Mouse (Mus musculus) midbrain, embryonic 11.5 days (tissue): ENCODE measurements around the gene Ndufa11. TPM values are rescaled to one million over a fixed set of nuclear protein-coding genes. Genes with fewer than 3 reads are reported as not detected.

Source experiments
- ATAC-seq: fragments of 200-750 bp; cut with Nextera tagmentation; 2 replicates; pipeline ENCODE4 v1.8.0; 2017; ENCODE audit warnings: moderate TSS enrichment, moderate library complexity; ENCODE audit not compliant: low FRiP score
- DNase-seq: peaks from one replicate; pipeline ENCODE4 v3.0.0; 2015; ENCODE audit warnings: low spot score; ENCODE audit errors: missing footprints
- H3K27ac ChIP-seq: fragments of 300-500 bp; sonication (generic); 2 replicates; pipeline ENCODE4 v1.5.1; 2014; ENCODE audit warnings: low read depth, low read length
- H3K27me3 ChIP-seq: fragments of 300-500 bp; sonication (generic); 2 replicates; pipeline ENCODE4 v1.6.1; 2014; ENCODE audit warnings: mild to moderate bottlenecking, low read length, moderate library complexity, mixed read lengths; ENCODE audit not compliant: control insufficient read depth, insufficient read depth
- H3K36me3 ChIP-seq: fragments of 300-500 bp; sonication (generic); 2 replicates; pipeline ENCODE4 v1.6.1; 2014; ENCODE audit warnings: mild to moderate bottlenecking, low read length, moderate library complexity, mixed read lengths; ENCODE audit not compliant: control insufficient read depth, insufficient read depth
- H3K4me1 ChIP-seq: fragments of 300-500 bp; sonication (generic); 2 replicates; pipeline ENCODE4 v1.6.1; 2014; ENCODE audit warnings: low read length; ENCODE audit not compliant: control insufficient read depth, insufficient read depth
- H3K4me2 ChIP-seq: fragments of 300-500 bp; sonication (generic); 2 replicates; pipeline ENCODE4 v1.6.1; 2014; ENCODE audit warnings: mild to moderate bottlenecking, moderate library complexity
- H3K4me3 ChIP-seq: fragments of 300-500 bp; sonication (generic); 2 replicates; pipeline ENCODE4 v1.5.1; 2014; ENCODE audit warnings: low read depth, low read length
- H3K9ac ChIP-seq: fragments of 300-500 bp; sonication (generic); 2 replicates; pipeline ENCODE4 v1.6.1; 2014; ENCODE audit warnings: low read length
- H3K9me3 ChIP-seq: fragments of 300-500 bp; sonication (generic); 2 replicates; pipeline ENCODE4 v1.6.1; 2016; ENCODE audit warnings: low read length; ENCODE audit not compliant: control insufficient read depth
- WGBS: fragments of 180-500 bp; shearing (Covaris S2); extraction: QIAGEN DNeasy Blood & Tissue Kit; methylation state at CpG from one replicate; pipeline ENCODE4 v1.1.7; 2014; 5-methylcytosine and 5-hydroxymethylcytosine counted together
- polyA plus RNA-seq: library from polyadenylated mRNA; unstranded; fragments of >200 nt; fragmentation: Nextera tagmentation; extraction: Ambion mirVana; gene quantifications from 2 replicates; pipeline ENCODE4 v1.2.1, GENCODE M21; 2014

Gene Ndufa11
- polyA plus RNA-seq, 1 experiment from 2014 or later = 337 TPM

DNA sequence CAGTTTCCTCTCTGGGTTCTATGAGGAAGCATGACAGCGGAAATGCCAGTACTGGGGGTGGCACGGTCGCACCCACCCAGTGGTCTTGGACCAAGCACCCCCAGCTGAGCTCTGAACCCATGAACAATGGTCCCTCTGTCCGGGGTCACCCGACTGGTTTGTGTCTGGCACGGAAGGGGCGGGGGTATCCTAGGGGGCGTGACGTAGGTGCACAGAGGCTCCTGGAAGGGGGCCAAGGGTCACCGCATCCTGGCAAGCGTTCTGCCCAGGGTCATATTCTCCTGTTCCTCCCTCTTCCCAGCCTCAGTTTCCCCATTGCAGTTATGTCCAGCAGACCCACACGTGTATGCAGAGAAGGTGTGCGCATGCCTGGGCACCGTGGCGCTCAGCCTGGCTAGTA is 35.9 kb downstream of the Ndufa11 start:
- Histone ChIP-seq H3K4me1 (peaks cover 14% of the 10 kb centered on the region), H3K4me3 (no peak overlapping the region), H3K9me3 (no peaks in the 10 kb centered on the region), H3K36me3 (no peaks in the 10 kb centered on the region), H3K27ac (no peak overlapping the region), H3K27me3 (peaks cover 67% of the 10 kb centered on the region), H3K4me2 (no peak overlapping the region), H3K9ac (no peak overlapping the region)
- WGBS = 22% methylated on average over 15 of the region's 15 CpGs
- ATAC-seq (no peak), DNase-seq (no peak)

DNA sequence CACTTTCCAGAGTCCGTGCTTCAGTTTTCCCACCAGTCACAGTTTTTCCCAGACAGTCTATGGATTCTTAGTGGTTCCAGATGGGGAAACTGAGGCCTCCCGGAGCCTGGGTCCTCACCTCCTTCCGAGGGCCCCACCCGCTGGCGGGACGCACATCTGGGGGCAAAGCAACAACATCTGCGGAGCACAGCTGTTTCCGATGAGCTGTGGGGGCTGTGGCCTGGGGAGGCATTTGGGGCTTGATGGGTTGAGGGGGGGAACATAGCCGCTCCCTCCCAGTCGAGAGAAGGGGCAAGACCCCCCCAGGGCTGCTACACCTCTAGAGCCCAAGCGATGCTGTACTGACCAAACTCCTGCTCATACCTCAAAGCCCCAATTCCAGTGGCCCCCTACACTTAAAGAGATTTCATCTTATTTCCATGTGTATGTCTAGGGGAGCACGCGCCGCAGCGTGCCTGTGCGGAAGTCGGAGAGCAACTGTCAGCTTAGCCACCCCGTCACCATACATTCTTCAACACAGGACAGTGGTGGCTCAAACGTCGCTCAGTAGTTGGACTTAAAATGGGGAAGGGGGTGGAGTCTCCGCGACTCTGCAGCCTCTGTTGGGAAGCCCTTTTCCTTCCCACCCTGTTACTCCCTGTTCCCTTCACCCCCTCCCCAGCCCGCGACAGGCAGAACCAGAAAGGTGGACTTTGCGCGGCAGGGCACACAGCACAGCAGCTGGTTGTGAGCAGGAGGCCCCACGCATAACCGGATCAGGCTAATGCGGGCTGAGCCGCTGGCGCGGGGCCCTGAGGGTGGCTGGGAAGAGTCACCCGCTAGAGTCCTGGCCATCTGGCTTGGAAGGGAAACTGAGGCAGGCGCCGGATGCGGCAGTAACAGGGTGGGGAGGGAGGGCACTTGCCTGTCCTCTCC is 37.0 kb downstream of the Ndufa11 start:
- Histone ChIP-seq H3K9ac (no peak overlapping the region), H3K27me3 (peaks cover 67% of the 10 kb centered on the region), H3K4me2 (no peak overlapping the region), H3K4me1 (peaks cover 14% of the 10 kb centered on the region), H3K9me3 (no peaks in the 10 kb centered on the region), H3K27ac (no peak overlapping the region), H3K36me3 (no peaks in the 10 kb centered on the region), H3K4me3 (no peak overlapping the region)
- ATAC-seq (no peak), DNase-seq (peak; percentile 89)
- WGBS = 13% methylated on average over 36 of the region's 36 CpGs

DNA sequence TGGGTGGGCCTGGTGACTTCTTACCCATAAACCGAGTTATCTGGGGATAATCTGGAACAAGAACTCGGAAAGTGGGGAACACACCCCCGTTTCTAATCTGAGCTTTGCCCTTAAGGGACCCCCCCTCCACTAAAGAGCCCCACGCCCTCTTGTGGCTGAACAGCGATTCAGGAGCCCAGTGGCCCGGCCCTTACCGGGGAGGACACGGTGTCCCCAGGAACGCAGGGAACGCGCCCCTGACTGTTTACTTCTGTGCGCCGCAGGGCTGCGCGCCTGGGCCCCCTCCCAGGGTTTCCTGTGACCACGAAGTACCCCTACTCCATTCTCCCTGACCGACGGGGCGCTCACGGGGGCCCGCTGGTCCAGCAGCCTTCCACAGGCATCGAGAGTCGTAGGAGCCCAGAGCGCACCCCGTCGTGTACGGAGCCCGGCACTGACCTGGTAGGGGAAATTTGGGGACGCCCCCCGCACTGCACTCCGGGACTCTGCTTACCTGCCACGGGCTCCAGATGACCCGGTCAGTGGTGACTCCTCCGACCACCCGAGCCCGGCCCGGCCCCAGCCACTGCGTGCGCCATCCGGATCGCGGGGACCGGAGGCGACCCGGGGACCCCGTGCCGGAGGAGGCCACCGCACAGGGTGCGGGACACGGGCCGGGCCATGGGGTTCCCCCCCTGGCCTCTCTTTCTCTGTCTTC is 39.3 kb downstream of the Ndufa11 start:
- peak; percentile 6; the same call in 1 of the 2 replicates for ATAC-seq
- Histone ChIP-seq H3K27me3 (peaks cover 60% of the 10 kb centered on the region), H3K36me3 (no peaks in the 10 kb centered on the region), H3K4me2 (peak overlapping the region; percentile 74), H3K4me3 (peak overlapping the region; percentile 38), H3K9ac (peak overlapping the region; percentile 60), H3K27ac (no peak overlapping the region), H3K4me1 (peaks cover 17% of the 10 kb centered on the region), H3K9me3 (no peaks in the 10 kb centered on the region)
- WGBS = 1% methylated on average over 51 of the region's 51 CpGs
- DNase-seq = peak; percentile 89

DNA sequence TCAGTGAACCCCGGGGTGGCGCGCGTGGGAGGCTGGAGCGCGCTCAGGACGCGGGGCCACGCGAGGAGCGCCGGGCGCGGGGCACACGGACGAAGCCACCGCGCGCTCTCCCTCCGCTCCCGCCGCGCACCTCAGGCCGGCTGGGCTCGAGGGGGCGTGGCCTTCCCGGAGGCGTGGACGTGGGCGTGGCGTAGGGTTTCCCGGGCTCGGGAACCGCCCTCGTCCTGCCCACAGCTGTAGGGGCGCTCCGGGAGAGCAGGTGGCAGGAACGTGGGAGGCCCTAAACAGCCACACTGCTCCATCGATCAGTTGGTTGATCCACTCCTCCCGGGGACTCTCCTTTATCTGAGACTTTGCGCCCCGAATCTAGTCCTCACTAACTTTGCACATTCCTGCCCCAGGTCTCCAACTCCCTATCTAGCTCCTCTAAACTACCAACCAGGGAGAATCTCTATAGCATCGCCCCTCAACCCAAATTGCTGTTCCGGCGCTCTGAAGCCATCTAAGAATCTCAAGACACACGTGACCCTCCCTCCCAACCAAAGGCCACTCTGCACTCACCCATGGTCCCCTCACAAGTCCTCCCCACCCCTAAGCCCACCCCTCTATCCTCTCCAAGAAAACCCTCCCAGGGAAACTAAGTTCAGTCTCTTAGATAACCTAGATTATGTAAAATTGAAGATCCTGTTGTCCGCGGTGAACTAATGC is 40.0 kb downstream of the Ndufa11 start, which contains the start of gene Nrtn:
TSS of gene Nrtn (minus strand) at position 115 of the 708 bp plus-strand sequence.
- Histone ChIP-seq H3K27me3 (peaks cover 52% of the 10 kb centered on the region), H3K36me3 (no peaks in the 10 kb centered on the region), H3K4me3 (peak within 1 kb of the TSS; percentile 38), H3K27ac (no peak within 1 kb of the TSS), H3K9me3 (no peaks in the 10 kb centered on the region), H3K4me1 (peaks cover 22% of the 10 kb centered on the region), H3K4me2 (peak within 1 kb of the TSS; percentile 74), H3K9ac (peak within 1 kb of the TSS; percentile 60)
- peak; percentile 98 for DNase-seq
- WGBS = under 1% methylated on average over 46 of the region's 48 CpGs
- peak; percentile 64 for ATAC-seq

DNA sequence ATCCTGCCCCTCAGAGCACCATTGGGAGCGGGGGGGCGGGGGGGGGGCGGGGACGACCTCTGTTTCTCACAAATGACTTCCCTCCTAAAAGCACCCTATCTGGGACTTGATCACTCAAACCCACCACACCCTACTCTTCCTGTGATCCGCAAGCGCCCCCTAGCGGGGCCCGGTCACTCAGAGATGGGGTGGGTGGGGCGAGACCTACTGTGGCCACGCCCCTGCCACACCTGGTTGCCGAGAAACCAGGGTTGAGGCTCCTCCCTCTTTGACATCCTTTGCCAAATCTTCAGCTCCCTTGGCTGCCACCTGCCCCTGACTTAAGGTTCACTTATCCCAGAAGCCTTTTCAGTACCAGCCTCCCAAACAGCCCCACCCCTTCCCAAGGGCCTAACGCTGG is 40.6 kb downstream of the Ndufa11 start:
- H3K9me3 ChIP-seq = no peaks in the 10 kb centered on the region
- peak; percentile 89 for DNase-seq
- no peak overlapping the region for H3K9ac ChIP-seq
- H3K27ac ChIP-seq = no peak overlapping the region
- no peaks in the 10 kb centered on the region for H3K36me3 ChIP-seq
- WGBS = 5% methylated on average over 12 of the region's 12 CpGs
- peaks cover 28% of the 10 kb centered on the region for H3K4me1 ChIP-seq
- H3K4me2 ChIP-seq = no peak overlapping the region
- H3K27me3 ChIP-seq = peaks cover 47% of the 10 kb centered on the region
- H3K4me3 ChIP-seq = no peak overlapping the region
- no peak for ATAC-seq

DNA sequence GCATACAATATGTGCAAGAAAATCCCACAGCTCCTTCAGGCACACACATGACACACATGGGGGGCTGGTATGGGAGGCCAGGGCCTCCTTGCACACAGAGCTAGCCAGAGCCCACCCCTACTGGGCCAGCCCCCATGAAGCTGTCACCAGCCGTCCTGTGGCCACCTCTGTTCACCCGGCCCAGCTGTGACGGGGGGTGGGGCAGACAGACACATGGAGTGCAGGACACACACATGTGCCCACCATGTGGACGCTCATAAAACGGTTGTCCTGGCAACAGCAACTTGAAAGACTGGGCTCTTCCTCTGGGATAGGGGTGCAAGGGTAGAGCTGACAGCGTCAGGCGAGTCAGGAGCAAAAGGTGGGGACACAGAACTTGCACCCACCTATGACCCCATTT is 41.7 kb downstream of the Ndufa11 start:
- no peak for DNase-seq
- peaks cover 35% of the 10 kb centered on the region for H3K27me3 ChIP-seq
- no peak for ATAC-seq
- H3K4me3 ChIP-seq = no peak overlapping the region
- H3K4me2 ChIP-seq = no peak overlapping the region
- H3K27ac ChIP-seq = no peak overlapping the region
- H3K36me3 ChIP-seq = no peaks in the 10 kb centered on the region
- 61% methylated on average over 7 of the region's 7 CpGs for WGBS
- H3K4me1 ChIP-seq = peaks cover 28% of the 10 kb centered on the region
- no peak overlapping the region for H3K9ac ChIP-seq
- no peaks in the 10 kb centered on the region for H3K9me3 ChIP-seq

DNA sequence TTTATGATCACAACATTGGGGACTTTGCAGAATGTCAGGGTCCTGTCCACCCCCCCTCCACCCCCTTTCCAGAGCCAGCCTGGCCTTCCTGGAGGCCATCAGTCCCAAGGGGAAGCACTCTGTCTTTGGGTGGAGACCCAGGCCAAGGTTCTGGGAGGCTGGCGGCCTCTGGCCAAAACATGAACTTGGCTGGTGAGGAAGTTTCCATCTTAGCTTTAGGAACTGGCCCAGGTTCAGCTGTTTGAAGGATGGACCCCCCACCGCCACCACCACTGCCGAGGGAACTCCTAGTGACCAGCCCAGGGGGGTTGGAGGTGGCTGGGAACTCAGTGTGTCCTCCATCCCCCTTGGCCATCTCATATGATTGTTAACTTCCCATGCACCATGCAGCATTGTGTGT is 43.5 kb downstream of the Ndufa11 start:
- no peak overlapping the region for H3K9ac ChIP-seq
- ATAC-seq (no peak), DNase-seq (peak; percentile 65)
- 64% methylated on average over 3 of the region's 3 CpGs for WGBS
- H3K9me3 ChIP-seq = no peaks in the 10 kb centered on the region
- no peaks in the 10 kb centered on the region for H3K36me3 ChIP-seq
- no peak overlapping the region for H3K27ac ChIP-seq
- peaks cover 17% of the 10 kb centered on the region for H3K27me3 ChIP-seq
- H3K4me1 ChIP-seq = peaks cover 33% of the 10 kb centered on the region
- no peak overlapping the region for H3K4me2 ChIP-seq
- no peak overlapping the region for H3K4me3 ChIP-seq

DNA sequence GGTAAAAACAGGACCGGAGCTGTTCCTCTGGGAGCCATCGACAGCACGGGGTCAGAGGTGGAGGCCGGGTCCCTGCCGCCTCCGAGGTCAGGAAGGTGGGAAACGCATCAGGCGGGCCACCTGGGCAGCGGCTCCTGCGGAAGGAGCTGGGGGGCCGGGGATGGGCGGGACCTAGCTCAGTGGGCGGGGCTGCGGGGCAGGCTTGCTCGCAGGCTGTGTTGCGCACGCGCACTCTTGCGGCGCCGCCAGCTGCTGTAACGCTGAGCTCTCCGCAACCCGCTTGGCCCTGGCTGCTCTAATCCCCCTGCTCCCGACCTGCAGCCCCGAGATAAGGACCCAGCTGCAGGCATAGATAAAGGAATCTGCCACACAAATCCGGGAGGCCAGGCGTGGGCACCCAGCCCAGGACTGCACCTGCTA is 44.4 kb downstream of the Ndufa11 start:
- peak overlapping the region; percentile 93 for H3K27ac ChIP-seq
- H3K4me2 ChIP-seq = peak overlapping the region; percentile 67
- H3K36me3 ChIP-seq = peaks cover 2% of the 10 kb centered on the region; the same call in 1 of the 2 replicates
- H3K9ac ChIP-seq = peak overlapping the region; percentile 62
- peak overlapping the region; percentile 45 for H3K4me3 ChIP-seq
- peak; percentile 99 for DNase-seq
- H3K4me1 ChIP-seq = peaks cover 29% of the 10 kb centered on the region
- WGBS = 0% methylated on average over 24 of the region's 28 CpGs
- ATAC-seq = peak; percentile 56
- H3K27me3 ChIP-seq = peaks cover 8% of the 10 kb centered on the region
- no peaks in the 10 kb centered on the region for H3K9me3 ChIP-seq
